Comparison of ENCODE assay signal across 11 mouse cellular contexts in the genomic region with DNA sequence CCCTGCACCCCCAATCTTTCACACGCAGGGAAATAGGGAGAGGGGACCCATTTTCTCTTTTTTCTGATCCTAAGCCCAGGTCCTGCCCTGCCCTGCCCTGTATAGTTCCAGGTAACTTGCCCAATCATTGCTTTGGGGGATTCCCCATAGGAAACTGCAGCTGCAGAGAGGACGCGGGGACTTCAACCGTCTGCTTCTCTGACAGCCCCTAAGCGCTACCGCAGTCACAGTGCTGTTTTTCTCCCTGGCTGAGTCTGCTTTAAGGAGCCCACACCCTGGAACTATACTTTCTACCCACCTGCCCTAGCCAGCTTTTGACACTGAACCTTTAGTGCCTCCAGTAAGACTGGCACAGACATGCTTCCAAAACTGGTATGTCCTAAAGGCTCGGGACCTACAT. TPM values are rescaled to one million over a fixed set of nuclear protein-coding genes. Genes with fewer than 3 reads are reported as not detected.
DNase-seq lines count a peak whose midpoint lies in the region; ATAC-seq lines count a peak whose summit lies in the region.
"Had no signal": no experiment of that assay in that cellular context is flagged by ENCODE, and none has a peak within 500 bp of the region (broad histone marks: within the 10 kb centered on the region; RNA-seq: fewer than 3 reads in every experiment).

No protein-coding gene starts in this region.

- whole genome bisulfite sequencing in liver, embryonic 13.5 days (ENCODE audit: insufficient replicate concordance), result 25% methylated on average over 7 of the region's 7 CpGs

- H3K27me3 ChIP-seq in megakaryocyte, embryonic 14.5 days (replicated peaks), result peaks cover 11% of the 10 kb centered on the region
- no peaks in the 10 kb centered on the region for H3K27me3 ChIP-seq in liver, embryonic 13.5 days

- H3K4me2 ChIP-seq in liver, embryonic 13.5 days, result peak overlapping the region; percentile 89

- peaks cover 40% of the 10 kb centered on the region for H3K36me3 ChIP-seq in megakaryocyte, embryonic 14.5 days (replicated peaks; ENCODE audit: low read length)
- peaks cover 40% of the 10 kb centered on the region for H3K36me3 ChIP-seq in liver, embryonic 13.5 days
- H3K36me3 ChIP-seq: G1E had no signal

- H3K27ac ChIP-seq in liver, embryonic 13.5 days, result peak overlapping the region; percentile 55

- no peak for ATAC-seq in megakaryocyte, adult 5-6 weeks (ENCODE audit: poor library complexity, severe bottlenecking)
- ATAC-seq in common myeloid progenitor, adult 5-6 weeks (replicated peaks; ENCODE audit: low read depth, poor library complexity, severe bottlenecking), result peak; percentile 12; the same call in 1 of the 2 replicates
- no peak for ATAC-seq in liver, embryonic 13.5 days (ENCODE audit: low read depth)

- no peaks in the 10 kb centered on the region for H3K9me3 ChIP-seq in megakaryocyte, embryonic 14.5 days
- no peaks in the 10 kb centered on the region for H3K9me3 ChIP-seq in liver, embryonic 13.5 days (replicated peaks)

- H3K4me1 ChIP-seq in megakaryocyte, embryonic 14.5 days, result peaks cover 50% of the 10 kb centered on the region
- peaks cover 56% of the 10 kb centered on the region for H3K4me1 ChIP-seq in liver, embryonic 13.5 days (replicated peaks)

- H3K4me3 ChIP-seq in megakaryocyte, embryonic 14.5 days (replicated peaks), result peak overlapping the region; percentile 23
- H3K4me3 ChIP-seq in liver, embryonic 13.5 days (replicated peaks), result 0 out of 2 replicates have a peak overlapping the region, but pooled peaks have one; percentile 73

- DNase-seq in liver, embryonic 13.5 days, result no peak
- DNase-seq in thymus, postnatal 10 days (ENCODE audit: low spot score in 2 of 2), result peak; percentile 42 to 49
- DNase-seq in urinary bladder, adult 18-20 months (ENCODE audit: low spot score in 2 of 2), result no peak
- no peak for DNase-seq in right cerebral cortex, postnatal 25 days
- DNase-seq in cerebellum, postnatal 25 days, result no peak
- DNase-seq: gastrocnemius, postnatal 14 days; lung, postnatal 4 days had no signal

- H3K9ac ChIP-seq in liver, embryonic 13.5 days, result peak overlapping the region; percentile 36; the same call in 1 of the 2 replicates

RNA-seq across cellular contexts. Expression of a gene that starts 3.9 kb away (rescaled TPM):
- polyA plus RNA-seq in megakaryocyte, embryonic 14.5 days (2012; ENCODE audit: insufficient read depth, low replicate concordance), result 70.7 and 71.0 TPM in 2 replicates
- 11.0 and 13.9 TPM in 2 replicates for total RNA-seq in megakaryocyte, adult 5-6 weeks (2015)
- 59.7 and 75.3 TPM in 2 replicates for total RNA-seq in megakaryocyte, adult 5-6 weeks (2017)
- total RNA-seq in common myeloid progenitor, adult 5-6 weeks (2017), result 357 and 379 TPM in 2 replicates
- polyA plus RNA-seq in liver, embryonic 13.5 days (2015; fragmentation: Nextera tagmentation; extraction: Ambion mirVana), result 305 and 316 TPM in 2 replicates
- total RNA-seq: G1E had no signal
- polyA plus RNA-seq: G1E had no signal

RNA-seq across cellular contexts. Expression of a gene that starts 46.4 kb away (rescaled TPM):
- polyA plus RNA-seq in megakaryocyte, embryonic 14.5 days (2012; ENCODE audit: insufficient read depth, low replicate concordance), result not detected in 2 replicates
- 0.14 and 0.47 TPM in 2 replicates for total RNA-seq in megakaryocyte, adult 5-6 weeks (2015)
- 0.53 TPM in 1 of 2 replicates, not detected in the other for total RNA-seq in megakaryocyte, adult 5-6 weeks (2017)
- total RNA-seq in common myeloid progenitor, adult 5-6 weeks (2017), result 0.59 and 1.2 TPM in 2 replicates
- 2.0 and 2.8 TPM in 2 replicates for polyA plus RNA-seq in liver, embryonic 13.5 days (2015; fragmentation: Nextera tagmentation; extraction: Ambion mirVana)
- polyA plus RNA-seq: G1E had no signal

RNA-seq across cellular contexts. Expression of a gene that starts 55.7 kb away (rescaled TPM):
- polyA plus RNA-seq in megakaryocyte, embryonic 14.5 days (2012; ENCODE audit: insufficient read depth, low replicate concordance), result not detected in 2 replicates
- total RNA-seq in megakaryocyte, adult 5-6 weeks (2015), result 0.46 TPM in 1 of 2 replicates, not detected in the other
- 0.11 and 0.24 TPM in 2 replicates for total RNA-seq in megakaryocyte, adult 5-6 weeks (2017)
- 0.05 and 0.58 TPM in 2 replicates for total RNA-seq in common myeloid progenitor, adult 5-6 weeks (2017)
- 41.9 and 42.6 TPM in 2 replicates for polyA plus RNA-seq in liver, embryonic 13.5 days (2015; fragmentation: Nextera tagmentation; extraction: Ambion mirVana)
- total RNA-seq: G1E had no signal
- polyA plus RNA-seq: G1E had no signal

Comparison
In these comparisons a context has a peak if more than half of its experiments do, and no peak if none do; other contexts are left out.
1. DNase-seq: peak in thymus, postnatal 10 days (2 of 2); none in liver, embryonic 13.5 days (single experiment), urinary bladder, adult 18-20 months (0 of 2), right cerebral cortex, postnatal 25 days (single experiment) and cerebellum, postnatal 25 days (0 of 2).